Mouse (Mus musculus) adrenal gland, adult 8-10 months (tissue): ENCODE data around the gene Klhl33. TPM values are rescaled to one million over a fixed set of nuclear protein-coding genes. Genes with fewer than 3 reads are reported as not detected.
"Not testable (repeated sequence)": the region's sequence is repeated elsewhere in the genome, so short reads cannot be mapped to it uniquely, and the experiment has no call there.

Experiments used
- DNase-seq: peaks from one replicate; pipeline ENCODE4 v3.0.0; 2022
- total RNA-seq, 4 experiments: library from RNA; stranded (reverse); gene quantifications; 2 replicates each; pipeline ENCODE4 v1.2.4; 2022

Gene Klhl33
- total RNA-seq: 1 to 10 TPM; 1.0 to 3.4 (median 1.8) TPM

DNA sequence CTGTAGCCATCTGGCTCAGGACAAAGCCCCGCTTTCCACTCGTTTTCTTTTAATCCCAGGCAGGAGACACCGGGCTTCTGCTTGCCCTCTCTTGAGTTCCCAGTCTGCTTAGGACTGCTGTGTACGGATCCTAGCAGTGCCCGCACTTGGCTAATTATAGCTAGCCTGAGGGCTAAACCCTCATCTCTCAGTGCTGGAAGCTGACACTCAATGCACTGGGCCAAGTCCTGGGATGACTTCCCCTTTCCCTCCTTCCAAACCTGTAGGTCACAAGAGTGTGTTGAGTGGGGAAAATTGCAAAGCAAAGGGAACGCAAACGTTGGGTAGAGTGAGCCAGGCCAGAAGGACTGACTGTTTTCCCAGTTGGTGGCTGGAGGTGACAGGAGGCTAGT lies at the start of gene Klhl33:
TSS of gene Klhl33 (minus strand) at position 134 of the 392 bp plus-strand sequence.
- DNase-seq: no peak

DNA sequence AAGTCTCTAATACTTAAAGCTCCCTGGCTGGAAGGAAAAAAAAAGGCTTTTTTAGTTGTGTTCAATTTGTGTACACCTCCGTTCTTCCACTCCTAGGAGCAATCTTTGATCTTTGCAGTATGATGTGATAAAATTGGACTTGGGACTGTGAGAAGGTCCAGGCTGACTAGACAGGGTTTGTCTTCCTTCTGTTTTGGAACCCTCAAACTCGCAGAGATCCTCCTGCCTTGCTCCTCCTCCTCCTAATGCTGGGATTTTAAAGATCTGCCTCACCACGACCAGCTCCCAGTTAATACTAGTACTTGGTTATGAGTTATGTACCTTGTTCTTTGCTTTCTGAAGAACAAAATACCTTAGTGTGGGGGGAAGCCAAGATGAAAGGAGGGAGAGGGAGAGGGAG lies 48.2 kb upstream of the Klhl33 start:
- DNase-seq: not testable (repeated sequence)

DNA sequence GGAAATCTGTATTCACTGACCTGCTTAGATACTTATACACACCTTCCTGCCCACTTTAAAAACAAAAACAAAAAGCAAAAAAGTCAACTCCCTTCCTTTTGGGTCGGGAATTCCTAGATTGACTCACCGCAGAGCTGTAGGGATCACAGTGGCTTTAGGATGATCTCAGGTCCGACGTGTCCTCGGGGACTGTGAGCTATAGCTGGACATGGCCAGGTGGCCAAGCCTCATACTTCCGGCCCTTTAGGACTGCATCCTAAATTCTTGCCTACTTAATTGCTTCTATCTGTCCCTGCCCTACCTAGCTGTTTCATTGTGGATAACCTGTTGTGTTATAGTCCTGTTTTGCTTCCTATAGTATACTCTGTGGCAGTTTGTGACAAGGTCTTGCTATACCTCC lies 47.8 kb upstream of the Klhl33 start:
- DNase-seq: not testable (repeated sequence)

DNA sequence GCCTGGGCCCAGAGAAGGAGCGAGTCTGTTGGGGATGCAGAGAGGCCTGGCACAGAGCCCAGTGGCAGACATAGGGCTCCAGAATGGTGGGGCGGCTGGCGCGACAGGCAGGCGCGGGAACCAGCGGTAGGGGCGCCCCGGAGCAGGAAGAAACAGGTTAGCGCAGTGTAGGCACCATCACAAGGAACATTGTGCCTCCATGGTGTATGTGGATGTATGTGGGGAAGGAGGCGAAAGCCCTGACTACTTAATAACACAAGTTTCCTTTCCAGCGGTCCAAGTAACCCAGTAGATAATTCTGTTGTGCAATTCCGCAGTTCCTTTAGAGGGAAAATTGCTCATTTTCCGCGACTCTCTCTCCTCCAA lies 47.3 kb upstream of the Klhl33 start:
- DNase-seq: not testable (repeated sequence)

DNA sequence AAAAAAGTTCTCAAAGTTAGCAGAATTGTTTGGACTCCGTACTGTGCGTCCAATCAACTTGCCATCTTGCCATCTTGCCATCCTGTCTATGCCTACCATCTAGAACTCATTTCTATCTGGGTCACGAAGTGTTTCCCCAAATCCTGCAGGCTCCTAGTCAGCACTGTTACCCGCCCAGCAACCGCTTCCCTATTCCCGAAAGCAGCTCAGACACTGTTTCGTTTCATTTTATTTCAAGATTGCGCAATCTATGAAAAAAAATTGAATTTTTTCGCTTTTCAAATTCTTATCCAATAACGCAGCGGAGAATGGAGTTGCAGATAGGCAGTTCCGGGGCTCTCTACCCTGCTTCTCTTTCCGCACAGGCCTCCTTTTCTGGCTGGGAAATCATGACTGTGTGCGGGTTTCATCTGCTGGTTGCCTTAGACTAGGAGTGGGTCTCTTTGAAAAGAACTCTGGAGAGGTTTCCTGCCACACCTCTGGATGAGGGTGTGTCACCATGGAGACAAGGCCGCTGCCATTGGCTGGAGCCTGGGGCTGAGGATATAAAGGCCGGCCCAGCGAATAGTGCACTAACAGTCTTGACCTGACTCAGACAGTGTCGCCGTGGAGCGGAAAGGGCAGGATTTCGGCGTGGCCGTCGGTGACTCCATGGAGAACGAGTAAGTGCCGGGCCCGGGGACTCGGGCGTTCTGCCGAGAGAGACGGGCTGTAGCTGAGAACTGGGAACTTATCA lies 46.8 kb upstream of the Klhl33 start, which contains the start of gene Gm49342:
TSS of gene Gm49342 (plus strand) at position 586 of the 736 bp plus-strand sequence.
- peak; percentile 96 for DNase-seq

GRCm38 (mm10) chr14:50938940-50939339 lies 41.6 kb upstream of the Klhl33 start:
- DNase-seq: no peak

DNA sequence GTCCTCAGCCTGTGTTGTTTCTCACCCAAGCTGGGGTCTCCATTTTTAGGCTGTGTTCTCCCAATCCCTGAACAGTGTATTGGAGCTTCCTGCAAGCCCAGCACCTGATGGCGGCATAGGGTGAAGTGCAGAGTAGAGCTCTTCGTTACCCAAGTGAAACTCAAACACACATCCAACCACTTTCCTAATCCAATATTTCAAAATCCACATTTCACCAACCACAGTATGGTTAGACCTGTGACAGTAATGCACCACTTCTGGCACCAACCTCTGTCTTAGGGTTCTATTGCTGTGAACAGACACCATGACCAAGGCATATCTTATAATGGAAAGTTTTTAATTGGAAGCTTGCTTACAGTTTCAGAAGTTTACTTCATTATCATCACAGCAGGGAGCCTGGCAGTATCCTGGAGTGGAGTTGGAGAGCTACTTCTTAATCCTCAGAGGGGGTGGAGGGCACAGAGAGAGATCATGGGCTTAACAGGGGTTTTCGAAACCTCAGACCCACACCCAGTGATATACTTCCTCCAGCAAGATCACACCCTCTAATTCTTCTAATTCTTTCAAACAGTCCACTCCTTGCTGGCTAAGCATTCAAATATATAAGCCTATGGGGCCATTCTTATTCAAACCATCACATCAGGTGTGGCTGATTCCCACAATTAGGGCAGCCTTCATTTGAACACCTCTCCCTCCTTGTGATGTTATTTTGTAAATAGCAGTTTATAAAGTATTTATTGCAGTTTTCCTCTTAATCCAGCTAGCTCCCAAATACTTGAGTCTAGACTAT lies 41.0 kb upstream of the Klhl33 start:
- no peak for DNase-seq

GRCm38 (mm10) chr14:50936649-50937048 lies 39.3 kb upstream of the Klhl33 start:
- DNase-seq: no peak

DNA sequence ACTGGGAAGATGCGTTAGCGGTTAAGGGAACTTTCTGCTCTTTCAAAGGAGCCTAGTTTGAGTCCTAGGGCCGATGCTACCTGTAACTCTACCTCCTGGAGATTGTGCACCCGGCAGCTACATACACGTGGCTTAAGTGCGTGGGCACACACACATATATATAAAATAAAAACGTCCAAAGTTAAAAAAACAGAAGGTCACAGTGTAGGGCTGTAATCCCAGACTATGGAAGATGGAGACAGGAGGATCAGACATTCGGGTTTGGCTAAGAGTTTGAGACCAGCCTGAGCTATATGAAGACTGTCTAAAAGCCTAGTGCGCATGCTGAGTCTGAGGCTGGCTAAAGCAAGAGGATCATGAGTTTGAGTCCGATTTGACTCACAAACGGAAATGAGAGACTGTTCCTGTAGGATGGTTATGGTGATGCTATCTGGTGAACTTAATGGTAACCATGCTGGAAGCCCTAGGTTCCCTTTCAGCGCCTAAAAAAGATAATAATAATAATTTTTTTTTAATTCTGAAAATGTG lies 34.2 kb upstream of the Klhl33 start:
- DNase-seq: no peak

DNA sequence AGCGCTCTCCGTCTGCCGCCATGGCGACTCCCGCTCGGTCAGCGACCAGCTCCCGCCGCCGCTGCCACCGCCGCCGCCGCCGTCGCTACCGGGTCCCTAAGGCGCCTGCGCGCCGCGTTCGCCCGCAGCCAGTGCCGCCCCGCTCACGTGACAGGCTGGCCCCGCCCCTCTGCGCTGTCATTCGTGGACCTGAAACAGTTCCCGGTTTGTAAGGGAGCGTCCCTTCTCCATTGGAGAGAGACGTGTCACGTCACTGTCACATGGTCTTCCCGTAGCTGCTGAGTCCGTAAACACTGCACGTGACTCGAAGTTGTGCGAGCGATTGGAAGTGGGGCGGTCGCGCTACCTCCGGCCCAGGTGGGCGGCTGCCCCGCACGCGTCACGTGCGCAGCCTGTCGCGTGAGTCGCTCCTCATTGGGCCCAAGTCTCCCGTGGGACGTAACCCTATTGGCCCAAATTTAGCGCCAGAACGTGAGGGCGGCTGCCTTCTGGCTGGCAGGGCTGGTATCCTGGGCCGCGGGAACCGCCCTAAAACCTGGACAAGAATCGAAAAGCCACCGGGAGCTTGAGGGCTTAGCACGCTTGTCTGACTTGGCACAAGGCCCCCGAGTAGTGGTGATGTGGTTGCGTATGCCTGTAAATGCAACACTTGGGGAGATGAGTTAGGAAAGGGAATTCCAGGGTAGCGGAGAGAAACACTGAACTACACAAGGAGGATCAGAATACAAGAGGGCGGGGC lies 33.6 kb upstream of the Klhl33 start, which contains the start of the genes Pip4p1 and Pnp:
TSS of gene Pip4p1 (minus strand) at position 103 of the 739 bp plus-strand sequence.
TSS of gene Pnp (plus strand) at position 329 of the 739 bp plus-strand sequence.
- peak; percentile 99 for DNase-seq

- no peak for DNase-seq
Observed at GRCm38 (mm10) chr14:50930377-50930753, 33.1 kb upstream of the Klhl33 start.

DNA sequence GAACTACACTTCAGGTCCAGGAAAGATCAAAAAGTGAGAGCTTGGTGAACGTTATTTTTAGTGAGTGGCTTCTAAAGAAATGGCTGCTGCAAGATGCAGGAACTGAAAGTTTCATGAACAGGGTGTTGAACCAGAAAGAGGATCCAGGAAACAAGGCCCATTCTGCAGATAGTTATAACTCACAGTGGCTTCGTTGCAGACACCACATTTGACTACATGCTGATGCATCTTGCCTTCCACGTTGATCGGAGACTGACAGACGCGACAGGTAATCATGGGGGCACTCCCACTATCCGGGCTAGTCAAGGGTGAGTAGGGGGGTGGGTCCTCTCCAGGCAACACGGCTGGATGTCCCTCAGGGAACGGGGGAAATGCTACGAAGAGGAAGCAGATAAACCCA lies 32.6 kb upstream of the Klhl33 start:
- peak; percentile 29 for DNase-seq

DNA sequence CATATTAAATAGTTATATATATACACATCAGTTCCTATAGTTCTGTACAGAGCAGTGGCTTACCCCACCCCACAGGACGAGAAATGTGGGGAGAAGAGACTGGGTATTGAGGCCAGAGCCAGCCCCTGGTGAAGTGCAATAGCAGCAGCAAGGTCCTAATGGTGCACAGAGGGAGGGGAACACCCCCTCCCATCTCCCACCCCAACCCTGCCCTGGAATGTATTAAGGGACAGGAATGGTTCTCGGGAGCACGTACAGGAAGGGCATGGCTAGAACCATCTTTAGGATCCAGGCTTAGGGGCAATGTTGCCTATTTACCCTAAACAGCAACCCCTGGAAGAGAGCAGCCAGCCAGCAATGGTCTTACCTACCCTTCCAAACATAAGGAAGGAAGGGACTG lies 30.1 kb upstream of the Klhl33 start:
- no peak for DNase-seq

DNA sequence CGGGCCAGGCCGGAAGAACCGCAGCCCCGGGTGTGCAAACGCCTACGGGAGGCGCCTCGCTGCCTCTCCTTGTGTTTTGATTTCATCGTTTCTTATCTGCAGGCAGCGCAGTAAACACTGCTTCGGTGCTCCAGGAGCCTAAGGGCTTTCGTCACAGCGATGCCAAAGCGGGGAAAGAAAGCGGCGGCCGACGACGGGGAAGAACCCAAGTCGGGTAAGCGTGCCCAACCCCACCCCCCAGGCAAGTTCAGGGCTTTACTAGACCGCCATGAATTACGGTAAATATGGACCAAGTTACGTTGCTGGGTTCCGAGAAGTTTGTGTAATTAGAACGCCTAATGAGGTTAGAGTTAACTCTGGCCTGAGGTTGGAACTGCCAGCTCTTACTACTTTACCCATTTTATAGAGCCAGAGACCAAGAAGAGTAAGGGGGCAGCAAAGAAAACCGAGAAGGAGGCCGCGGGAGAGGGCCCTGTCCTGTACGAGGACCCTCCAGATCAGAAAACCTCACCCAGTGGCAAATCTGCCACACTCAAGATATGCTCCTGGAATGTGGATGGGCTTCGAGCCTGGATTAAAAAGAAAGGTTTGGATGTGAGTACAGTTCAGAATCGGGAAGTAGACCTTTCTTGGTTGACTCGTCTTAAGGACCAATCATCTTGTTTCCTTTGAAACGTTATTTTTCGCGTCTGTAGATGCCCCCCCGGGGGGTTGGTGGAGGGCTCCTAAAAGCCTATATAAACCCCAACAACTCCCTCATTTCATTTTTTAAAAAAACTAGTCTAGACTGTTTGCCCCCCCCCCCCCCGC lies 28.0 kb upstream of the Klhl33 start:
- no peak for DNase-seq

GRCm38 (mm10) chr14:50924281-50925064 lies 27.2 kb upstream of the Klhl33 start, which contains the start of the genes Osgep and Apex1:
Gene Osgep (minus strand): TSS chr14:50924893.
Gene Apex1 (plus strand): TSS chr14:50924968.
- DNase-seq: peak; percentile 96

GRCm38 (mm10) chr14:50923437-50923836 lies 26.1 kb upstream of the Klhl33 start:
- not testable (repeated sequence) for DNase-seq

GRCm38 (mm10) chr14:50911356-50911755 lies 14.0 kb upstream of the Klhl33 start:
- no peak for DNase-seq

DNA sequence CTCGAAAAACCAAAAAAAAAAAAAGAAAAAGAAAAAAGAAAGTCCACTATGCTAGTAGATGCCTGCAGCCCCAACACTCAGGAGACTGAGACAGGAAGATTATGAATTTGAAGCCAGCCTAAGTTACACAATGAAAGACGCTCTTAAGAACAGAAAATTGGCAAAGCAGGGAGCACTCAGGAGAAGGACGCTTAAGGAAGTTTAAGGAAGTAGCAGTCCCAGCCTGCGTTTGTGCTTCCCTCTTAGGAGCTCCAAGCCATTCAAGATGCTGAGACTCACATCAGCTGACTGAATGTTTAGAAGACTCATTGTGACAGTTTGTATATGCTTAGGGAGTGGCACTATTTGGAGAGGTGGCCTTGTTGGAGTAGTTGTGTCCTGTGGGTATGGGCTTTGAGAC lies 10.8 kb upstream of the Klhl33 start:
- DNase-seq: no peak

DNA sequence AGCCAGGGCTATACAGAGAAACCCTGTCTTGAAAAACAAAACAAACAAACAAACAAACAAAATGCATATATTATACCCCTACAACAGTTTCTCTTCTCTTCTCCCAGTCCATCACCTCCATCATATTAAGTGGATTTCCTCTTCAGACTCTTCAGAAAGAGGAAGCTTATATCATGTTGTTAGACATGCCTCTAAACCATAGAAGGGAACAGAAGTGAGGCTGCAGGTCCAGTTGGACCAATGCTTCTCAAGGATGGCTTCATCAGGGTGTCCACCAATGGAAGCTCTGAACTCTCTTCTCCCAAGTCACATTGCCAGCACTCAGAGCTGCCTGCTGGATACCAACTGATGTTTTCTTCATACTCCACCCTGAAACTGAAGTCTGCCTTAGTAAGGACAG lies 8.0 kb upstream of the Klhl33 start:
- not testable (repeated sequence) for DNase-seq

DNA sequence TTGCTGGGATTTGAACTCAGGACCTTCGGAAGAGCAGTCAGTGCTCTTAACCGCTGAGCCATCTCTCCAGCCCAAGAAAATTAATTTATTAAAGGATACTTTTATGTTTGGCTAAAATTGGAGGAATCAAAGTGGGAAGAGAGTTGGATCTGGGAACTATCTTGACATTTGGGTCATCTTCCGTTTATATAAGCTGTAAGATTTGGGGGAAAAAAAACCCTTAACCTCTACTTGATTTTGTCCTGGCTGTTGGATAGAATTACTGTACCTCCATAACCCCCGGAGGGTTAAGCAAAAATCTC lies 7.5 kb upstream of the Klhl33 start:
- DNase-seq: no peak
